Mouse (Mus musculus): ENCODE results near the gene Cldnd2.

Cldnd2 gene

DNA sequence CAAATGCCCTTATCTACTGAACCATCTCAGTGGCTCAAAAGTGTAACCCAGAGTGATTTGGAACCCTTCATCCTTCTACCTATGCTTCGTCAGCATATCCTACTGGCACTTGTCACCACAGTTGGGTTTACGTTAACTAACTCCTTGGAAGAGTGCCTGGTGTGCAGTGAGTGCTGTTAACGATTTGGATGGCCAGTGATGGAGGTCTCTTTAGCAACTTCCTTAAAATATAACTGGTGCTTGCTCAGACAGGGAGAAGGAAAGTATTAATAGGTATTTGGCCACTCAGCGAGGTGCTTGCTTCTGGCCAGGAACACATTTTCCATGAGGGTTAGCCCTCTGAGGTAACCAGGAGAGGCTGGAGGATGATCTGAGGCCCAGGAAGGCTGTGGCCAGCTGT is 7.2 kb downstream of the Cldnd2 start:
- no peak for DNase-seq (ENCODE audit: low read depth, low spot score)

DNA sequence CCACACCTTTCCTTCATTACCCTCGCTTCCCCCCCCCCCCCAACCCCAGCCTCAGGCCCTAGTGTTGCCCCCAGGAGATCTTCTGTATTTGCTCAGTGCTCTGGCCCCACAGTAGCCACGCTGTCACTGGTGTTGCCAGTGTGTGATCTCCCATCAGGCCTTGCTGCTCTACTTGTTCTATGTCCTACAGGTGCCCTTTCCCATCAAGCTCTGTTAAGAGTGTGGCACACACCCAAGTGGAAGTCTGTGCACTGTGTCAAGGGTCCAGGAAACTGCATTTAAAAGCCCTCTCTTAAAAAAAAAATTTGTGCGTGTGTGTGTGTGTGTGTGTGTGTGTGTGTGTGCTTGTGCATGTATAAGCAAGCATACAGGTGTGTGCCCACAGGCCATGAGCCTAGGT is 7.7 kb downstream of the Cldnd2 start:
- DNase-seq (ENCODE audit: low read depth, low spot score), result no peak

DNA sequence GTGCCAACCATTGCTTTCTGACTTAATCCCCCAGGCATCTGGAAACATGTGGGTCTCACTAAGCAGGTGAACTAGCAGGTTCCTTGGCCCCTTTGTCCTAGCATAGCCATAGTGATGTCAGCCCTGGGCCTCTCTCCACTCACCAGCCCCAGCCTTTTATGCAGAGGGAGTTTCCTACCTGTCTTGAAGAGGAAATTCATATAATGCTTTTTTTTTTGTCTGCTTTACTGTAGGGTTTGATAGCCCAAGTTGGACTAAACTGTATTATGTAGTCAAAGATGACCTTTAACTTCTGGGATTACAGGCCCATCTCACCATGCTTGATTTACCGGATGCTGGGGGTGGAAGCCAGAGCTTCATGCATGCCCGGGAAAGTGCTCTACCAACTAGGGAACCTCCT is 9.2 kb downstream of the Cldnd2 start:
- no peak for DNase-seq (ENCODE audit: low read depth, low spot score)

DNA sequence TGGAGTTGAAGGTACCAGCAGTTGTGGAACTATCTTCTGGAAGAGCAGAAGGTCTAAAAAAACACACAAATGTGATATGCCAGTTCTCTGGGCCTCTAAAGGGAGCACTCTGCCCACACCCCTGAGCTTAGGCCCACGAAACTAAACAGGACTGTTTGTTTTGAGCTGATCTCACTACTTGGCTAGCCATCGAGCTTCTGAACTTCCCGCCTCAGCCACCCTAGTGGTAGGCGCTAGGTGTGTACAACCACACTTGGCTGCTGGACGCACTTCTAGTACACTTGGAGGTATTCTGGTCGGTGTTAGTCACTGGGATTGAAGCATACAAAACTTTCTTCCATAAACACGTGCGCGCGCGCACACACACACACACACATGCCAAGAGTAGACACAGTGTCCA is 11.1 kb downstream of the Cldnd2 start:
- no peak for DNase-seq (ENCODE audit: low read depth, low spot score)

DNA sequence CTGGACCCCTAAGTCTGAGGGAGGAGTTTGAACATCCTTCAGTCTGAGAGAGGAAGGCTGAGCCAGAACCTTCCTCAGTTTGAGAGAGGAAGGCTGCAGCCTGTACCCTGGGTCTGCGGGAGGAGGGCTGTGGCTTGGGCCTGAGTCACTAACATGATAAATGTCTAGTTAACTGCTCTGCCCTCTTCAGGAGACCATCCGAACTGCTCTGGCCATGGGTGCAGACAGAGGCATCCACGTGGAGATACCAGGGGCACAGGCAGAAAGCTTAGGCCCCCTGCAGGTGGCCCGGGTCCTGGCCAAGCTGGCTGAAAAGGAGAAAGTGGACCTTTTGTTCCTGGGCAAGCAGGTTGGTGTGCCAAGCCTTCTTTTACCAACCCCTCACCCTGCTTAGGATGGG is 12.0 kb downstream of the Cldnd2 start:
- peak; percentile 62 for DNase-seq (ENCODE audit: low read depth, low spot score)

DNA sequence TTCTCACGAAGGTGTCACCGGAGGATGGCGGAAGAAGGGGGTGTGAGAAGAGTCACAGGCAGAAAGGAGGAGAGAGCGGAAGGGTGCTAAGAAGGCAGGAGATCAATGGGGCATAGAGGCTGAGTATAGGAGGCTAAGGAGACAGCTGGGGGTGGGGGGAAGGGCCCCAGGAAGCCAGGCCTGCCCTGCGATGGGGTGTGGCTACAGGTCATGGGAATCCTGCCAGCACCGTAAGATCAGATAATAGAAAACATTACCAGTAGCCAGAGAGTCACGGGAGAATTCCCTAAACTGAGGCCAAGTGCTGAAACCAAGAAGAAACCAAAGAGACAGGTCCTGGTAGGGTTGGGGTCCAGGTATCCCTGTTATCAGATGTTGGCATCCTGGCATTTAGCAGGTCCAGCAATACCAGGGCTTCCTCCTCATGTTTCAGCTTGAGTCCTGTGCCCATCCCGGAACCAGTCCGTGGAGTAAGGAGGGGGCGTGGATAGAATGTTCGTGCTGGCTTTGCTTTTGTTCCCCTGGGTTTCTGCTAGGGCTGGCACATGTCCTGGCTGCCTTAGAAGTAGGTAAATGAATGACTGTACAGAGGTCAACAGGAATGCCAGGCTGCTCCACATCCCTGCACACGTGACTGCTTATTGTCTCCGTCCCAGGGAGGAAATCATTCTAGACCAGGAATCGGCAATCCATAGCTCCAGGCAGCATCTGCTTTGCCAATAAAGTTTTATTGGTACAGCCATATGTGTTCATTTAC is 13.2 kb downstream of the Cldnd2 start:
- DNase-seq (ENCODE audit: low read depth, low spot score), result no peak

DNA sequence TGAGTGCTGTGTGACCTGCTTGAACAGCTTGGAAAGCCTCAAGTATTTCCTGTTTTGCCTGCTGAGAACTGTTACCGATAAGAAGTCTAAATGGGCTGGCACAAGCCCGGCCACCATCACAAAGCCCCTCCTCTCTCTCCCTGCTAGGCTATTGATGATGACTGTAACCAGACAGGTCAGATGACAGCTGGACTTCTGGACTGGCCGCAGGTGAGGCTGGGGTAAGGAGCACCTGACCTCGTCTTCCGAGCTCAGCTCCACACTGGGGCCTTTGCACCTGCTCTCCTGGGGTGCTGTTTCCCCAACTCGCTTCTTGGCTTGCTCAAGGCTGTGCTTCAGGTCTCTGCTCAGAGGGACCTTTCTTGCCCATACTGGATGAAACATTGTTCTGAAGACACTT is 13.8 kb downstream of the Cldnd2 start:
- DNase-seq (ENCODE audit: low read depth, low spot score), result no peak

GRCm38 (mm10) chr7:43462851-43463250 is 22.3 kb downstream of the Cldnd2 start, which contains the start of gene Vsig10l:
Gene Vsig10l (plus strand): TSS chr7:43463151.
- DNase-seq (ENCODE audit: low read depth, low spot score), result no peak

DNA sequence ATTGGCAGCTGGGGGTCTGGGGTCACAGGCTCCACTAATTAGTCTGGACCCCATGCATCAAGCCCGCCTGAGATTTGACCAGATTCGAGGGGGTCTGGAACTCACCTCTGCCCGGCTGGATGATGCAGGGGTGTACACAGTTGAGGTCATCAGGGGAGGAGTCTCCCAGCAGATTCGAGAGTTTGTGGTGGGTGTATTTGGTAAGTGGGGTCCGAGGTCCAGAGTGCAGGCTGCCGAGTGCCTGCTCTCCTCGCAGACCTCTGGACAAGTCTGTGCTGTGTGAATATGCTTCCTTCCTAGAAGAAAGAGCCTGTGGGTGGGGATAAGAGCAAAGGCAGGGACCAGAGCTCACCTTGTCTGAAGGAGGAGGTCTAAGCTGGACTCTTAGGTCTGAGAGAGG is 23.4 kb downstream of the Cldnd2 start:
- no peak for DNase-seq (ENCODE audit: low read depth, low spot score)

DNA sequence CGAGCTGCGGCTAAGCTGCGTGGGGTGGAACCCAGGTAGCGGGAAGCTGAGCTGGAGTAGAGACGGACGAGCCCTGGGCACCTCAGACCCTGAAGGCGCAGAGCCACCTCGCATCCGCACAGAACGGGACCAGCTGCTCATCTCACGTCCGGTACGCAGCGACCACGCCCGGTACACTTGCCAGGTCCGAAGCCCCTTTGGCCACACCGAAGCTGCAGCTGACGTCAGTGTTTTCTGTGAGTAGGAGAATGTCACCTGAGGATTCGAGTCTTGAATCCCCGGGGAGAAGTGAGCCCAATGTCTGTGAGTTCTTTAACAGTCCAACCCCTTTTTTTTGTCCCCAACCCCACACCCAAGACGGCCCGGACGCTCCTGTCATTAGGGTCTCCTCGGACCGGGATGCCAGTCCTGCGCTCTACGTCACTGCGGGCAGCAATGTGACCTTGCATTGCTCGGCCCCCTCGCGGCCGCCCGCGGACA is 24.3 kb downstream of the Cldnd2 start:
- DNase-seq (ENCODE audit: low read depth, low spot score), result no peak

- DNase-seq (ENCODE audit: low read depth, low spot score), result peak; percentile 93
These were observed 24.9 kb downstream of the Cldnd2 start for GRCm38 (mm10) chr7:43465344-43466098.

DNA sequence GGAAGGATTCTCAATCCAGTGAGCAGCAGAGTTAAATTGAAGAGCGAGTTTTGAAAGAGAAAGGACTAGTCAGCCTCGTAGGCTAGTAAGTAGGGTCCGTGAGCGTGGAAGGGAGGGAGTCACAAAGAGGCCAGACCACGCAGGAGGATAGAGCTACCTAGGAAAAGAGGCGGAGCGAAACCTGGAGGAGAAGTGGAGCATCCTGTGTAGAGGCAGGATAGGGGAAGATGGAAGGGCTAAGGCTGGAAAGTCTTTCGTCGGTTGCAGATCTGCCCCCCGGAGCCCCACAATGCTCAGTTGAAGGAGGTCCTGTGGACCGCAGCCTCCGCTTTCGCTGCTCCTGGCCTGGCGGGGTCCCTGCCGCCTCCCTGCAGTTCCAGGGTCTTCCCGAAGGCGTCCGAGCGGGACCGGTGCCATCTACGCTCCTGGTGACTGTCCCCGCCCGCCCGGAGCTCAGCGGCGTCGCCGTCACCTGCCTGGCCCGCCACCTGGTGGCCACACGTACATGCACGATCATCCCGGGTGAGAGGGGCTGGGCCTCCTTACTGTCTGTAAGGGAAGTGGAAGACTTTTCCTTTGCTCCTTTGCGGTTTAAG is 25.6 kb downstream of the Cldnd2 start:
- peak; percentile 79 for DNase-seq (ENCODE audit: low read depth, low spot score)

DNA sequence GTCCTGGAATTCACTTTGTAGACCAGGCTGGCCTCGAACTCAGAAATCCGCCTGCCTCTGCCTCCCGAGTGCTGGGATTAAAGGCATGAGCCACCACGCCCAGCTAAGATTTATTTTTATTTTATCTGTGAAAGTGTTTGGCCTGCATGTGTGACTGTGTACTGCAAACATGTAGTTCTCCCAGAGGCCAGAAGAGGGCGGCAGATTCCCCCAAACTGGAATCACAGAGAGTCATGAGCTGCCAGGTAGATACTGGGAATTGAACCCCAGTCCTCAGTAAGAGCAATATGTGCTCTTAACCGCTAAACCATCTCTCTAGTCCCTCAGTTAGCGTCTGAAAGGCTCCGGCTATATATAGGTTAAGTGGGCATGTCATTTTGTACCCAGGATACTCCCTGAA is 29.8 kb downstream of the Cldnd2 start:
- peak; percentile 72 for DNase-seq (ENCODE audit: low read depth, low spot score)

DNA sequence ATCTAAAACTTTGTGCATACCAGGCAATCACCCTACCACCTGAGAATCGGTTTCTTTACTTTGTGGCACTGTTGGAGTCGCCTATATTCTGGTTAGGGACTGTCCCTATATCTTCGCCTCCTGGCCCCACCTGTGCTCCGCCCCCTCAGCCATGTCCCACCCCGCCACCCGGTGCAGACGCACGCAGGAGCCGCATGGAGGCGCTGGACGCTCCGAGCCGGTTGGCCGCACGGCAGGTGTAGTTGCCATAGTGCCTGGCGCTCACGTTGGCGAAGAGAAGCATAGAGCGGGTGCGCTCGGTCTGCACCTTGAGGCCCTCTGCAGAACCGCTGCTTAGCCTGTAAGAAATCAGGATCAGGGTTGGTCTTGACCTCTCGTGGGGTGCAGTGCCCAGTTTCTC is 35.1 kb downstream of the Cldnd2 start:
- DNase-seq (ENCODE audit: low read depth, low spot score), result no peak

DNA sequence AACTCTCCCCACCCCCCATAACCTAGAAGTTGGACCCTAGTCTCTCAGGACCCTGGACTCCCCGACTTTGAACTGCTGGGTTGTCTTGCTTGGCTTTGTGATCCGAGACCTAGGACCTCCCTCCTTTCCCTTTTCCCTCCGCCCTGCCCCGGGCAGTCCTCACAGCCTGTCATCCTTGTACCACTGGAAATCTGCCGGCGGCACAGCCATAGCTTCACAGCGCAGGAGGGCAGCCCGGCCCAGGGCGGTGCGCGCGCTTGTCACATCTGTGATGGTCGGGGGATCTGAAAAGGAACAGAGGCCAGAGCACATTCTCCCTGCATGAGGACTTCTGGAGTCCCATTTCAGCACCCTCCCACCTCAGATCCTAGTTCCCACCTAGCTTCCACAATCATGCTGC is 35.8 kb downstream of the Cldnd2 start:
- DNase-seq (ENCODE audit: low read depth, low spot score), result no peak

DNA sequence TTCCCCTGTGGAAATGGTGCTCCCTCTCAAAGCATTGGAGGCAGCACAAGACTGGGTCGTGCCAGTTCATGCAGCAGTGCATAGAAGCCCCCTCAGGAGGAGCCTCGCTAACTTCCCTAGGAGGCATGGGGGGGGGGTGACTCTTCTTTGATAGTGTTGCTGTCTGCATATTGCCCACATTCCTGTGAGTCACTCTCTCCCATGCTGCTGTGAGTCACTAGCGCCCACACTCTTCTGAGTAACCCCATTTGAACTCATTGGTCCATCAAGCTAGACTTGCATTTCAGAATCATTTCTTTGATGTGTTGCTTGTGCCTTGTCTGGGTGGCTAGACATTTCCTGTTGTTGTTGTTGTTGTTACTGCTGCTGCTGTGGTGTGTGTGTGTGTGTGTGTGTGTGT is 40.6 kb downstream of the Cldnd2 start:
- peak; percentile 87 for DNase-seq (ENCODE audit: low read depth, low spot score)

GRCm38 (mm10) chr7:43482090-43482716 is 41.6 kb downstream of the Cldnd2 start:
- no peak for DNase-seq (ENCODE audit: low read depth, low spot score)

DNA sequence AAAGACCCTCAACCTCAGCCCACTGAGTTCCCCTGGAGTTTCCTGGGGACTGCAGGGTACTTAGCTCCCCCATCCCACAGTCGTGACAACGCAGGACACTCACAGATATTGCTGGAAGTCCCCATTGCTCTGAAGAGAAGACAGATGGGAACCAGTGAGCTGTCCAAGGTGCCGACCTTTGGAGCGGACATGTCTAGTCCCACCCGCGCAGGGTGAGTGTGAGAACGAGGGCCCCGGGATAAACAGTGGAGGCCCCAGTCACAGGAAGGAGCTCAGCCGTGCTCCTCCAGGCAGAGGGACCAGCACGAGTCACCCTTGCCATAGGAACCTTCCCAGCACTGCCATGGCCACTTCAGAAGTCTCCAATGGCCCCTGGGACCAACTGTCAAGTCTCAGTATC is 42.7 kb downstream of the Cldnd2 start:
- peak; percentile 41 for DNase-seq (ENCODE audit: low read depth, low spot score)

DNA sequence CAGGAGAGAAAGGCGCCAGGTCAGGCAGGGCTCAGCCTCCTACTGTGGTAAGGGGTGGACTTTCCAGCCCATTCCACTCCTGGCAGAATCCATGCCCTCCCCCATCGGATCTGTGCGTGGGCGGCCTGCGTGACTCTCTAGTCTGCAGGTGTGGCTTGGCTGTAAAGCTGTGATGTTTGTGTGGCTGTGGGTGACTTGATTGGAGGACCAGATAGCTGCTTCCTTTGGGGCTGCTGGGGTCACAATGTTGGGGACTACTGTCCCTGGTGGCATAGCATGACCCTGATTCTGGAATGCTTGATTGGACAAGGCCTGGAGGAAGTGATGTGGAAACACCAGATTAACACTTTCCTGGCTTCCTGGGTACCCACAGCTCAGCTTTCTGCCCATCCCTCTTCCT is 48.1 kb downstream of the Cldnd2 start:
- DNase-seq (ENCODE audit: low read depth, low spot score), result no peak

- DNase-seq (ENCODE audit: low read depth, low spot score), result no peak
These were observed 49.1 kb downstream of the Cldnd2 start, which contains the start of gene Iglon5 for GRCm38 (mm10) chr7:43489631-43490125. Gene Iglon5 (minus strand): TSS chr7:43490075.

GRCm38 (mm10) chr7:43490182-43490584 is 49.6 kb downstream of the Cldnd2 start:
- peak; percentile 48 for DNase-seq (ENCODE audit: low read depth, low spot score)

- no peak for DNase-seq (ENCODE audit: low read depth, low spot score)
These were observed 50.3 kb downstream of the Cldnd2 start for GRCm38 (mm10) chr7:43490861-43491260.
